ENCODE assay signal across 7 mouse cellular contexts in genomic region chr1:153331206-153331605, GRCm38 (mm10). TPM values are rescaled to one million over a fixed set of nuclear protein-coding genes. Genes with fewer than 3 reads are reported as not detected.
A peak's percentile ranks its signal among the peaks of the same experiment; 100 is the strongest.
DNase-seq lines count a peak whose midpoint lies in the region; ATAC-seq and TF ChIP-seq lines count a peak whose summit lies in the region.

No protein-coding gene starts in this region.

- under 1% methylated on average over 4 of the region's 4 CpGs for WGBS in lung, embryonic 14.5 days
- 1% methylated on average over 4 of the region's 4 CpGs for WGBS in forebrain, embryonic 12.5 days
- WGBS in limb, embryonic 13.5 days: 1% methylated on average over 4 of the region's 4 CpGs
- WGBS in stomach, embryonic 14.5 days: 2% methylated on average over 4 of the region's 4 CpGs

- peak; percentile 35 for DNase-seq in lung, embryonic 14.5 days
- DNase-seq in lung, postnatal 14 days: no peak
- DNase-seq in cerebellum, postnatal 10 days: no peak

- peak overlapping the region; percentile 60 for H3K4me2 ChIP-seq in lung, embryonic 14.5 days
- peak overlapping the region; percentile 97 for H3K4me2 ChIP-seq in forebrain, embryonic 12.5 days
- H3K4me2 ChIP-seq in limb, embryonic 13.5 days (replicated peaks): peak overlapping the region; percentile 95
- H3K4me2 ChIP-seq in stomach, embryonic 14.5 days (replicated peaks; ENCODE audit: low read depth, low read length): peak overlapping the region; percentile 54

- peak overlapping the region; percentile 28; the same call in 1 of the 2 replicates for H3K27ac ChIP-seq in lung, embryonic 14.5 days (ENCODE audit: low read depth)
- H3K27ac ChIP-seq in forebrain, embryonic 12.5 days: no peak overlapping the region
- H3K27ac ChIP-seq in limb, embryonic 13.5 days: no peak overlapping the region
- peak overlapping the region; percentile 27; the same call in 1 of the 2 replicates for H3K27ac ChIP-seq in stomach, embryonic 14.5 days (ENCODE audit: low read length)

- peak overlapping the region; percentile 93 for H3K9ac ChIP-seq in lung, embryonic 14.5 days
- peak overlapping the region; percentile 94 for H3K9ac ChIP-seq in forebrain, embryonic 12.5 days
- H3K9ac ChIP-seq in limb, embryonic 13.5 days: peak overlapping the region; percentile 89
- peak overlapping the region; percentile 92 for H3K9ac ChIP-seq in stomach, embryonic 14.5 days (replicated peaks; ENCODE audit: low read depth, low read length)

- H3K9me3 ChIP-seq in lung, embryonic 14.5 days (ENCODE audit: low read depth, low read length): no peaks in the 10 kb centered on the region
- H3K9me3 ChIP-seq in forebrain, embryonic 12.5 days: no peaks in the 10 kb centered on the region
- no peaks in the 10 kb centered on the region for H3K9me3 ChIP-seq in limb, embryonic 13.5 days
- no peaks in the 10 kb centered on the region for H3K9me3 ChIP-seq in stomach, embryonic 14.5 days (ENCODE audit: control insufficient read depth, low read depth, low read length)

- peak overlapping the region; percentile 97 for H3K4me3 ChIP-seq in lung, embryonic 14.5 days (ENCODE audit: low read depth, low read length)
- peak overlapping the region; percentile 95 for H3K4me3 ChIP-seq in forebrain, embryonic 12.5 days (replicated peaks)
- peak overlapping the region; percentile 96 for H3K4me3 ChIP-seq in limb, embryonic 13.5 days
- peak overlapping the region; percentile 91 for H3K4me3 ChIP-seq in stomach, embryonic 14.5 days (ENCODE audit: low read depth, low read length)

- 0 out of 2 replicates have a peak, but pooled peaks cover 4% of the 10 kb centered on the region for H3K4me1 ChIP-seq in lung, embryonic 14.5 days (ENCODE audit: insufficient read depth)
- peaks cover 28% of the 10 kb centered on the region for H3K4me1 ChIP-seq in forebrain, embryonic 12.5 days
- H3K4me1 ChIP-seq in limb, embryonic 13.5 days: peaks cover 40% of the 10 kb centered on the region
- peaks cover 26% of the 10 kb centered on the region for H3K4me1 ChIP-seq in stomach, embryonic 14.5 days (ENCODE audit: control insufficient read depth, insufficient read depth, low read length)

- peaks cover 13% of the 10 kb centered on the region for H3K36me3 ChIP-seq in lung, embryonic 14.5 days (ENCODE audit: insufficient read depth)
- H3K36me3 ChIP-seq in forebrain, embryonic 12.5 days (replicated peaks): 0 out of 2 replicates have a peak, but pooled peaks cover 3% of the 10 kb centered on the region
- peaks cover 4% of the 10 kb centered on the region for H3K36me3 ChIP-seq in limb, embryonic 13.5 days
- H3K36me3 ChIP-seq in stomach, embryonic 14.5 days (ENCODE audit: control insufficient read depth, insufficient read depth, low read length): no peaks in the 10 kb centered on the region; the same call in 1 of the 2 replicates

- no peak for TF ChIP-seq CTCF in lung, embryonic 14.5 days (IDR thresholded peaks at IDR 0.05; ENCODE audit: low read depth)

- no peaks in the 10 kb centered on the region for H3K27me3 ChIP-seq in lung, embryonic 14.5 days (ENCODE audit: insufficient read depth, low read length)
- no peaks in the 10 kb centered on the region for H3K27me3 ChIP-seq in forebrain, embryonic 12.5 days
- no peaks in the 10 kb centered on the region for H3K27me3 ChIP-seq in limb, embryonic 13.5 days
- no peaks in the 10 kb centered on the region for H3K27me3 ChIP-seq in stomach, embryonic 14.5 days (ENCODE audit: control insufficient read depth, insufficient read depth, low read length)

- no peak for ATAC-seq in lung, embryonic 14.5 days (ENCODE audit: insufficient read depth)
- no peak for ATAC-seq in forebrain, embryonic 12.5 days (ENCODE audit: low FRiP score)
- no peak for ATAC-seq in limb, embryonic 13.5 days (ENCODE audit: low FRiP score, low read depth)
- ATAC-seq in stomach, embryonic 14.5 days (ENCODE audit: insufficient number of reproducible peaks, insufficient read depth, low FRiP score, low read depth): no peak
- ATAC-seq in CD4-positive, CD25-positive, alpha-beta regulatory T cell, adult 4 months: no peak

RNA-seq across cellular contexts. Expression of gene Lamc1, which starts 1.4 kb away (rescaled TPM):
- 183 and 193 TPM in 2 replicates for polyA plus RNA-seq in lung, embryonic 14.5 days (2014; fragmentation: Nextera tagmentation; extraction: Ambion mirVana)
- 26.0 and 26.3 TPM in 2 replicates for polyA plus RNA-seq in forebrain, embryonic 12.5 days (2016; fragmentation: Nextera tagmentation; extraction: Ambion mirVana)
- polyA plus RNA-seq in limb, embryonic 13.5 days (2015; fragmentation: Nextera tagmentation; extraction: Ambion mirVana): 31.7 and 35.5 TPM in 2 replicates
- 104 and 111 TPM in 2 replicates for polyA plus RNA-seq in stomach, embryonic 14.5 days (2014; fragmentation: Nextera tagmentation; extraction: Ambion mirVana)
- polyA plus RNA-seq in CD4-positive, CD25-positive, alpha-beta regulatory T cell, adult 4 months (2017; shearing (Covaris generic)): 10 to 100 TPM; 11.6 to 12.5 TPM

Comparison
In these comparisons a context has a peak if more than half of its experiments do, and no peak if none do; other contexts are left out.
1. H3K27ac ChIP-seq: peak in lung, embryonic 14.5 days (single experiment) and stomach, embryonic 14.5 days (single experiment); none in forebrain, embryonic 12.5 days (single experiment) and limb, embryonic 13.5 days (single experiment).
2. Peak in every context shown above with its lines, with median percentiles within 50 percentile points of each other: H3K4me2 ChIP-seq, H3K4me3 ChIP-seq and H3K9ac ChIP-seq.